Mouse (Mus musculus) hindbrain, embryonic 16.5 days (tissue): ENCODE measurements at regions not wholly inside any gene's neighbourhood (a gene's known extent, or its start where the extent isn't known, plus 50 kb on each side); places are given as distances from the start of the nearest gene placed in this dataset.

Source experiments
- ATAC-seq: fragments of 200-750 bp; cut with Nextera tagmentation; 2 replicates; pipeline ENCODE4 v1.8.0; 2017; ENCODE audit warnings: moderate TSS enrichment, moderate library complexity
- H3K27ac ChIP-seq: fragments of 300-500 bp; sonication (generic); 2 replicates; pipeline ENCODE4 v1.5.1; 2014; ENCODE audit warnings: low read depth, mild to moderate bottlenecking, control low read depth, low read length, moderate library complexity
- H3K27me3 ChIP-seq: fragments of 300-500 bp; sonication (generic); replicated peaks from 2 replicates; pipeline ENCODE4 v1.6.1; 2014; ENCODE audit warnings: low read length; ENCODE audit not compliant: control insufficient read depth, insufficient read depth
- H3K36me3 ChIP-seq: fragments of 300-500 bp; sonication (generic); 2 replicates; pipeline ENCODE4 v1.6.1; 2014; ENCODE audit warnings: mild to moderate bottlenecking, low read length, moderate library complexity, mixed read lengths; ENCODE audit not compliant: control insufficient read depth, insufficient read depth
- H3K4me1 ChIP-seq: fragments of 300-500 bp; sonication (generic); 2 replicates; pipeline ENCODE4 v1.6.1; 2014; ENCODE audit warnings: low read depth, low read length; ENCODE audit not compliant: control insufficient read depth, insufficient read depth
- H3K4me2 ChIP-seq: fragments of 300-500 bp; sonication (generic); 2 replicates; pipeline ENCODE4 v1.6.1; 2014; ENCODE audit warnings: mild to moderate bottlenecking, low read length, control low read depth, moderate library complexity
- H3K4me3 ChIP-seq: fragments of 300-500 bp; sonication (generic); 2 replicates; pipeline ENCODE4 v1.5.1; 2014; ENCODE audit warnings: mild to moderate bottlenecking, low read length, control low read depth, moderate library complexity
- H3K9ac ChIP-seq: fragments of 300-500 bp; sonication (generic); 2 replicates; pipeline ENCODE4 v1.6.1; 2014; ENCODE audit warnings: low read depth, mild to moderate bottlenecking, control low read depth, low read length, moderate library complexity
- H3K9me3 ChIP-seq: fragments of 300-500 bp; sonication (generic); 2 replicates; pipeline ENCODE4 v1.6.1; 2014; ENCODE audit warnings: mild to moderate bottlenecking, low read length, moderate library complexity; ENCODE audit not compliant: control insufficient read depth
- WGBS: fragments of 180-500 bp; shearing (Covaris S2); extraction: QIAGEN DNeasy Blood & Tissue Kit; methylation state at CpG from one replicate; pipeline ENCODE4 v1.1.7; 2014; 5-methylcytosine and 5-hydroxymethylcytosine counted together

- 91% methylated on average over 8 of the region's 8 CpGs for WGBS
Observed at GRCm38 (mm10) chr8:44418003-44418402, 517.2 kb upstream of the Fat1 start.

GRCm38 (mm10) chr8:44455433-44455832 is 479.8 kb upstream of the Fat1 start:
- 72% methylated on average over 3 of the region's 3 CpGs for WGBS
- no peak for ATAC-seq
- Histone ChIP-seq H3K36me3 (no peaks in the 10 kb centered on the region), H3K9me3 (no peaks in the 10 kb centered on the region), H3K4me1 (no peaks in the 10 kb centered on the region), H3K9ac (no peak overlapping the region), H3K4me3 (no peak overlapping the region), H3K4me2 (no peak overlapping the region), H3K27ac (no peak overlapping the region), H3K27me3 (no peaks in the 10 kb centered on the region)

More at GRCm38 (mm10) chr8:44418003-44418402, 517.2 kb upstream of the Fat1 start:
- Histone ChIP-seq H3K4me2 (no peak overlapping the region), H3K27me3 (no peaks in the 10 kb centered on the region), H3K36me3 (no peaks in the 10 kb centered on the region), H3K4me1 (no peaks in the 10 kb centered on the region), H3K9me3 (no peaks in the 10 kb centered on the region), H3K4me3 (no peak overlapping the region), H3K27ac (no peak overlapping the region), H3K9ac (no peak overlapping the region)
- no peak for ATAC-seq

- Histone ChIP-seq H3K4me1 (no peaks in the 10 kb centered on the region), H3K9me3 (no peaks in the 10 kb centered on the region), H3K36me3 (no peaks in the 10 kb centered on the region), H3K4me3 (no peak overlapping the region), H3K4me2 (no peak overlapping the region), H3K9ac (no peak overlapping the region), H3K27ac (no peak overlapping the region), H3K27me3 (no peaks in the 10 kb centered on the region)
- WGBS, result 80% methylated on average over 7 of the region's 7 CpGs
- ATAC-seq, result 0 out of 2 replicates have a peak, but pooled peaks have one; percentile 37
Observed at GRCm38 (mm10) chr8:44456336-44456735, 478.9 kb upstream of the Fat1 start.

- Histone ChIP-seq H3K9me3 (no peaks in the 10 kb centered on the region; the same call in 1 of the 2 replicates), H3K4me3 (no peak overlapping the region), H3K4me2 (no peak overlapping the region), H3K27ac (no peak overlapping the region), H3K9ac (no peak overlapping the region), H3K27me3 (no peaks in the 10 kb centered on the region), H3K36me3 (no peaks in the 10 kb centered on the region), H3K4me1 (no peaks in the 10 kb centered on the region)
- no peak for ATAC-seq
- 54% methylated on average over 3 of the region's 3 CpGs for WGBS
Observed at GRCm38 (mm10) chr8:44466409-44467078, 468.7 kb upstream of the Fat1 start.

- no peaks in the 10 kb centered on the region for H3K27me3 ChIP-seq
- H3K27ac ChIP-seq, result no peak overlapping the region
- 79% methylated on average over 1 of the region's 1 CpGs for WGBS
- no peaks in the 10 kb centered on the region for H3K9me3 ChIP-seq
- no peaks in the 10 kb centered on the region for H3K4me1 ChIP-seq
- H3K4me2 ChIP-seq, result no peak overlapping the region
- H3K36me3 ChIP-seq, result no peaks in the 10 kb centered on the region
- ATAC-seq, result no peak
- H3K4me3 ChIP-seq, result no peak overlapping the region
- H3K9ac ChIP-seq, result no peak overlapping the region
Observed at GRCm38 (mm10) chr8:44512876-44513275, 422.4 kb upstream of the Fat1 start.

GRCm38 (mm10) chr8:44525915-44526314 is 409.3 kb upstream of the Fat1 start:
- Histone ChIP-seq H3K9me3 (no peaks in the 10 kb centered on the region), H3K36me3 (no peaks in the 10 kb centered on the region), H3K4me3 (no peak overlapping the region), H3K4me1 (no peaks in the 10 kb centered on the region), H3K27me3 (no peaks in the 10 kb centered on the region), H3K9ac (no peak overlapping the region), H3K4me2 (no peak overlapping the region), H3K27ac (no peak overlapping the region)
- ATAC-seq, result no peak

- Histone ChIP-seq H3K4me1 (no peaks in the 10 kb centered on the region), H3K36me3 (no peaks in the 10 kb centered on the region), H3K9ac (no peak overlapping the region), H3K27me3 (no peaks in the 10 kb centered on the region), H3K9me3 (no peaks in the 10 kb centered on the region), H3K27ac (no peak overlapping the region), H3K4me2 (no peak overlapping the region), H3K4me3 (no peak overlapping the region)
- WGBS, result 81% methylated on average over 1 of the region's 1 CpGs
- ATAC-seq, result no peak
Observed at GRCm38 (mm10) chr8:44529696-44530095, 405.6 kb upstream of the Fat1 start.

GRCm38 (mm10) chr8:44548885-44549284 is 386.4 kb upstream of the Fat1 start:
- WGBS, result 88% methylated on average over 3 of the region's 3 CpGs
- H3K27me3 ChIP-seq, result no peaks in the 10 kb centered on the region
- H3K4me1 ChIP-seq, result no peaks in the 10 kb centered on the region
- H3K4me3 ChIP-seq, result no peak overlapping the region
- H3K27ac ChIP-seq, result no peak overlapping the region
- no peak for ATAC-seq
- H3K9ac ChIP-seq, result no peak overlapping the region
- H3K9me3 ChIP-seq, result no peaks in the 10 kb centered on the region
- H3K36me3 ChIP-seq, result no peaks in the 10 kb centered on the region
- H3K4me2 ChIP-seq, result no peak overlapping the region

- Histone ChIP-seq H3K9ac (no peak overlapping the region), H3K4me1 (no peaks in the 10 kb centered on the region), H3K27me3 (no peaks in the 10 kb centered on the region), H3K36me3 (no peaks in the 10 kb centered on the region), H3K4me3 (no peak overlapping the region), H3K27ac (no peak overlapping the region), H3K9me3 (0 out of 2 replicates have a peak, but pooled peaks cover 2% of the 10 kb centered on the region), H3K4me2 (no peak overlapping the region)
- WGBS, result 60% methylated on average over 9 of the region's 9 CpGs
- ATAC-seq, result no peak
Observed at GRCm38 (mm10) chr8:44559161-44559560, 376.1 kb upstream of the Fat1 start.
